Mouse (Mus musculus) forelimb bud, embryonic 11.5 days (tissue): ENCODE data around the gene Atxn1.
A peak's percentile ranks its signal among the peaks of the same experiment; 100 is the strongest.

Source experiments
- DNase-seq: peaks from one replicate; pipeline ENCODE4 v3.0.0-alpha.2; 2012; ENCODE audit warnings: low read depth, low spot score

Gene Atxn1

GRCm38 (mm10) chr13:45684891-45685311 is 279.9 kb downstream of the Atxn1 start:
- no peak for DNase-seq

GRCm38 (mm10) chr13:45683991-45684390 is 280.8 kb downstream of the Atxn1 start:
- no peak for DNase-seq

- DNase-seq: no peak
Measured at GRCm38 (mm10) chr13:45681196-45681595, 283.6 kb downstream of the Atxn1 start.

GRCm38 (mm10) chr13:45680651-45681050 is 284.2 kb downstream of the Atxn1 start:
- no peak for DNase-seq

- no peak for DNase-seq
Measured at GRCm38 (mm10) chr13:45679096-45679495, 285.7 kb downstream of the Atxn1 start.

- DNase-seq: no peak
Measured at GRCm38 (mm10) chr13:45672628-45673027, 292.2 kb downstream of the Atxn1 start.

- no peak for DNase-seq
Measured at GRCm38 (mm10) chr13:45669969-45670368, 294.8 kb downstream of the Atxn1 start.

GRCm38 (mm10) chr13:45662852-45663251 is 302.0 kb downstream of the Atxn1 start:
- no peak for DNase-seq

GRCm38 (mm10) chr13:45662216-45662615 is 302.6 kb downstream of the Atxn1 start:
- no peak for DNase-seq

- no peak for DNase-seq
Measured at GRCm38 (mm10) chr13:45661283-45662185, 303.3 kb downstream of the Atxn1 start.

- no peak for DNase-seq
Measured at GRCm38 (mm10) chr13:45659813-45660212, 305.0 kb downstream of the Atxn1 start.

- DNase-seq: no peak
Measured at GRCm38 (mm10) chr13:45658343-45658742, 306.5 kb downstream of the Atxn1 start.

GRCm38 (mm10) chr13:45657176-45657575 is 307.6 kb downstream of the Atxn1 start:
- no peak for DNase-seq

GRCm38 (mm10) chr13:45651652-45652241 is 313.1 kb downstream of the Atxn1 start:
- no peak for DNase-seq

- no peak for DNase-seq
Measured at GRCm38 (mm10) chr13:45649197-45649812, 315.5 kb downstream of the Atxn1 start.

GRCm38 (mm10) chr13:45643780-45644395 is 320.9 kb downstream of the Atxn1 start:
- DNase-seq: peak; percentile 23

GRCm38 (mm10) chr13:45642913-45643312 is 321.9 kb downstream of the Atxn1 start:
- no peak for DNase-seq

GRCm38 (mm10) chr13:45640431-45640830 is 324.4 kb downstream of the Atxn1 start:
- no peak for DNase-seq

- no peak for DNase-seq
Measured at GRCm38 (mm10) chr13:45638281-45638680, 326.5 kb downstream of the Atxn1 start.

- peak; percentile 37 for DNase-seq
Measured at GRCm38 (mm10) chr13:45637324-45637723, 327.5 kb downstream of the Atxn1 start.

GRCm38 (mm10) chr13:45636435-45636834 is 328.4 kb downstream of the Atxn1 start:
- DNase-seq: no peak

GRCm38 (mm10) chr13:45633918-45634317 is 330.9 kb downstream of the Atxn1 start:
- no peak for DNase-seq
